Mouse (Mus musculus): ENCODE results near the gene Trappc6b. TPM values are rescaled to one million over a fixed set of nuclear protein-coding genes. Genes with fewer than 3 reads are reported as not detected.

Gene Trappc6b
- polyA plus RNA-seq, 1 experiment from 2014 or later = 84.2 TPM

DNA sequence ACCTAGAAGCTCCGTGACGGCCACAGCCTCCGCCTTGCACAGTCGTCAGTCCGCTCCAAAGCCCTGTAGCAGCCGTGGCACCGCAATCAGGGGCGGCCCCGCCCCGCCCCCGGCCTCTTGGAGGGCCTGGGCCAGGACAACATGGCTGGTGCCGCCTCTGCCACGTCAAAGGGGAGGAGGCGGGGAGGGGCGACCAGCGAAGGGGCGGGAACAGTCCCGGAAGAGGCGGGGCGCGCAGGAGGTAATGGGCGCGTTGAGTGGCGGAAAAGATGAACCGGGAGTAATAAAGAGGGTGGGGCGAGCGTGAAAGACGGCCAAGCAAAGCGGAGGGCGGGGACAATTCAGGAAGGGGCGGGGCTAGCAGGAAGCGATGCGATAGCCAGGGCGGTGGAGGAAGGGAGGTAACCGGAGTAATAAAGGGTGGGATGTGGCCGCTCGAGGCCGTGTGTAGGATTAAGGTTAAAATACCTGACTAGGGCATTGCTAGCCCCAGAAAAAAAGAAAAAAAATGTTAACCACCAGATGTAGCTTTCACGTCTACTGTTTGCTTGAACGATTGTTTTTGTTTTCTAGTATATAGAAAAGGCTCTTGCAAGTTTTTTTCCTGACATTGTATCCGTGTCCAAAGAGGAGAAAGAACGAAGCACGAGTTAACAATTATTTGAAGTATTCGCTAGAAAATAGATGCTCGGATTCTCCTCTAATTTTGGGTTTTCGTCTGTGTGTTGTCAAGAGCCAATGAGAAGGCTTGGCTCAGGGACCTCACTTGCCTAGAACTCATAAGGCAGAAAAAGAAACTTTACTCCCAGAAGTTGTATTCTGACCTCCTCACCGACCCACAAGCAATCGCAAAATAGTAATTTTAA, 49.2 kb downstream of the Trappc6b start, which contains the start of gene Sec23a:
Sec23a (minus strand) TSS at position 174 of the 866 bp plus-strand sequence.
- WGBS = under 1% methylated on average over 47 of the region's 48 CpGs
- H3K27ac ChIP-seq = peak within 1 kb of the TSS; percentile 97
- no peaks in the 10 kb centered on the region for H3K36me3 ChIP-seq
- peak within 1 kb of the TSS; percentile 68 for H3K4me2 ChIP-seq (replicated peaks)
- H3K9ac ChIP-seq = peak within 1 kb of the TSS; percentile 89
- peaks cover 14% of the 10 kb centered on the region; the same call in 1 of the 2 replicates for H3K4me1 ChIP-seq (replicated peaks)
- H3K4me3 ChIP-seq (replicated peaks) = peak within 1 kb of the TSS; percentile 86
- peak; percentile 97 for ATAC-seq
- no peaks in the 10 kb centered on the region for H3K9me3 ChIP-seq
- H3K27me3 ChIP-seq (replicated peaks) = no peaks in the 10 kb centered on the region

GRCm38 (mm10) chr12:59011275-59011843, 49.9 kb downstream of the Trappc6b start:
- Histone ChIP-seq H3K36me3 (peaks cover 4% of the 10 kb centered on the region), H3K9ac (peak overlapping the region; percentile 89), H3K4me3 (replicated peaks) (peak overlapping the region; percentile 86), H3K27me3 (replicated peaks) (no peaks in the 10 kb centered on the region), H3K9me3 (no peaks in the 10 kb centered on the region), H3K4me2 (replicated peaks) (peak overlapping the region; percentile 68), H3K4me1 (replicated peaks) (peaks cover 14% of the 10 kb centered on the region; the same call in 1 of the 2 replicates), H3K27ac (peak overlapping the region; percentile 97)
- under 1% methylated on average over 25 of the region's 25 CpGs for WGBS
- peak; percentile 79 for ATAC-seq

DNA sequence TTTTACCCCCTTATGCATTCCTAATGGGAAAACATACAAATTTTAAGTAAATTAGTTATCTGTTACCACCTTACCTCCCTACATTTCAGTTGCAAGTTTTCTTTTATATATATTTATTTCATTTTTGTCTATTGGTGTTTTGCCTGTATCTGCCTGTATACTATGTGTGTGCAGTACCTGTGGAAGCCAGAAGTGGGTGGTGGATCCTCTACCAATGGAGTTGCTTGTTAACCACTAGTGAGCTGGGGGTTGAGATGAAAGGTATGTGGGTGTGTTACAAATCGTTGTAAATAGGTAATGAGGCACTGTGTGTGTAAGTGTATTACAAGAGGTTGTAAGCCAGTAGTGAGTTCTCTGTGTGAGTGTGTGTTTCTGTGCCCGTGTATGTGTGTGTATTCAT, 50.8 kb downstream of the Trappc6b start:
- H3K27ac ChIP-seq = no peak overlapping the region
- H3K9me3 ChIP-seq = no peaks in the 10 kb centered on the region
- no peak for ATAC-seq
- no peaks in the 10 kb centered on the region for H3K27me3 ChIP-seq (replicated peaks)
- 65% methylated on average over 2 of the region's 2 CpGs for WGBS
- no peak overlapping the region for H3K9ac ChIP-seq
- H3K4me1 ChIP-seq (replicated peaks) = peaks cover 14% of the 10 kb centered on the region; the same call in 1 of the 2 replicates
- peak overlapping the region; percentile 86; the same call in 1 of the 2 replicates for H3K4me3 ChIP-seq (replicated peaks)
- peak overlapping the region; percentile 68 for H3K4me2 ChIP-seq (replicated peaks)
- H3K36me3 ChIP-seq = peaks cover 4% of the 10 kb centered on the region

Other genes starting within 250 kb of the Trappc6b start
- 76.5 and 84.0 TPM in 2 replicates for gene Sec23a, start 49.5 kb downstream of the Trappc6b start, polyA plus RNA-seq (2015; fragmentation: Nextera tagmentation; extraction: Ambion mirVana)
- gene Gemin2, start 48.1 kb downstream of the Trappc6b start, polyA plus RNA-seq (2015; fragmentation: Nextera tagmentation; extraction: Ambion mirVana) = 20.4 and 23.8 TPM in 2 replicates
- gene Pnn, start 5.4 kb upstream of the Trappc6b start, polyA plus RNA-seq (2015; fragmentation: Nextera tagmentation; extraction: Ambion mirVana) = 81.7 and 90.8 TPM in 2 replicates
- gene Mia2, start 34.3 kb upstream of the Trappc6b start, polyA plus RNA-seq (2015; fragmentation: Nextera tagmentation; extraction: Ambion mirVana) = 84.2 and 102 TPM in 2 replicates
- gene Fbxo33, start 158.3 kb upstream of the Trappc6b start, polyA plus RNA-seq (2015; fragmentation: Nextera tagmentation; extraction: Ambion mirVana) = 8.9 TPM in 2 replicates